Mouse (Mus musculus) embryonic facial prominence, embryonic 11.5 days (tissue): ENCODE measurements around the gene Olfr1271. TPM values are rescaled to one million over a fixed set of nuclear protein-coding genes. Genes with fewer than 3 reads are reported as not detected.
"Not testable (repeated sequence)": the region's sequence is repeated elsewhere in the genome, so short reads cannot be mapped to it uniquely, and the experiment has no call there.

Experiments
- ATAC-seq: fragments of 200-750 bp; cut with Nextera tagmentation; replicated peaks from 2 replicates; pipeline ENCODE4 v1.8.0; 2017; ENCODE audit warnings: low read depth; ENCODE audit not compliant: insufficient number of reproducible peaks, low FRiP score, low TSS enrichment
- DNase-seq: peaks from one replicate; pipeline ENCODE4 v3.0.0-alpha.2; 2015; ENCODE audit warnings: low spot score
- H3K27ac ChIP-seq: fragments of 300-500 bp; sonication (generic); replicated peaks from 2 replicates; pipeline ENCODE4 v1.5.1; 2014; ENCODE audit warnings: mild to moderate bottlenecking, low read depth, low read length, control low read depth
- H3K27me3 ChIP-seq: fragments of 300-500 bp; sonication (generic); 2 replicates; pipeline ENCODE4 v1.6.1; 2014; ENCODE audit warnings: mild to moderate bottlenecking, low read length, moderate library complexity, mixed read lengths; ENCODE audit not compliant: control insufficient read depth, insufficient read depth
- H3K36me3 ChIP-seq: fragments of 300-500 bp; sonication (generic); replicated peaks from 2 replicates; pipeline ENCODE4 v1.6.1; 2014; ENCODE audit warnings: low read depth, mild to moderate bottlenecking, low read length, moderate library complexity, mixed read lengths; ENCODE audit not compliant: control insufficient read depth, insufficient read depth
- H3K4me1 ChIP-seq: fragments of 300-500 bp; sonication (generic); 2 replicates; pipeline ENCODE4 v1.6.1; 2014; ENCODE audit warnings: low read length, mixed read lengths; ENCODE audit not compliant: control insufficient read depth, insufficient read depth
- H3K4me2 ChIP-seq: fragments of 300-500 bp; sonication (generic); 2 replicates; pipeline ENCODE4 v1.6.1; 2014; ENCODE audit warnings: low read depth, mild to moderate bottlenecking, control low read depth, low read length, moderate library complexity
- H3K4me3 ChIP-seq: fragments of 300-500 bp; sonication (generic); 2 replicates; pipeline ENCODE4 v1.5.1; 2014; ENCODE audit warnings: low read depth, low read length, control low read depth
- H3K9ac ChIP-seq: fragments of 300-500 bp; sonication (generic); replicated peaks from 2 replicates; pipeline ENCODE4 v1.6.1; 2014; ENCODE audit warnings: mild to moderate bottlenecking, control low read depth, low read length
- H3K9me3 ChIP-seq: fragments of 300-500 bp; sonication (generic); replicated peaks from 2 replicates; pipeline ENCODE4 v1.6.1; 2016; ENCODE audit warnings: mild to moderate bottlenecking, low read length, inconsistent platforms, mixed read lengths; ENCODE audit not compliant: control insufficient read depth
- whole genome bisulfite sequencing: fragments of 180-500 bp; shearing (Covaris S2); extraction: QIAGEN DNeasy Blood & Tissue Kit; methylation state at CpG from one replicate; pipeline ENCODE4 v1.1.7; 2014; 5-methylcytosine and 5-hydroxymethylcytosine counted together
- polyA plus RNA-seq: library from polyadenylated mRNA; unstranded; fragments of >200 nt; fragmentation: Nextera tagmentation; extraction: Ambion mirVana; gene quantifications from 2 replicates; pipeline ENCODE4 v1.2.1, GENCODE M21; 2014

Olfr1271 gene
- not detected in 2 replicates for polyA plus RNA-seq

DNA sequence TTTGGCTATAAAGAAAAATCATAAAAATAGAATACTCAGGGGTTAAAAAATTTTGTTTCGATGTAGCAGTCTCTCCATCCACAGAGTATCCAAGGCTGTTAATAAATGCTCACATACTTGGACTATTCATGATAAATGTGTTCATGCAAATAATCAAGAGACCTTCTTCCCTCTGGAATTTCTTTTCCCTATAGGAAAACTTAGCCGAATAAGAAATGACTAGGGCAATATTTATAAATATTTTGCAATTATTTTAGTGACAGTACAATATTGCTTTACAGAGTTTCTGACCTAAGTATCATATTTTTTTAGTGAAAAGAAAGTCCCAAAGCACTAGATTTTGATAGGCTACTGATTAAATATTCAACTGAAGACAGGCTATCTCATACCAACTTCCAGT lies at the start of gene Olfr1271:
TSS of gene Olfr1271 (minus strand) at position 101 of the 400 bp plus-strand sequence.
- ATAC-seq (no peak), DNase-seq (no peak)
- H3K9ac ChIP-seq: no peak within 1 kb of the TSS
- no peaks in the 10 kb centered on the region for H3K36me3 ChIP-seq
- H3K4me1 ChIP-seq: no peaks in the 10 kb centered on the region
- H3K27ac ChIP-seq: no peak within 1 kb of the TSS
- no peaks in the 10 kb centered on the region for H3K9me3 ChIP-seq
- H3K27me3 ChIP-seq: no peaks in the 10 kb centered on the region
- 91% methylated on average over 2 of the region's 2 CpGs for WGBS
- H3K4me2 ChIP-seq: no peak within 1 kb of the TSS
- H3K4me3 ChIP-seq: no peak within 1 kb of the TSS

DNA sequence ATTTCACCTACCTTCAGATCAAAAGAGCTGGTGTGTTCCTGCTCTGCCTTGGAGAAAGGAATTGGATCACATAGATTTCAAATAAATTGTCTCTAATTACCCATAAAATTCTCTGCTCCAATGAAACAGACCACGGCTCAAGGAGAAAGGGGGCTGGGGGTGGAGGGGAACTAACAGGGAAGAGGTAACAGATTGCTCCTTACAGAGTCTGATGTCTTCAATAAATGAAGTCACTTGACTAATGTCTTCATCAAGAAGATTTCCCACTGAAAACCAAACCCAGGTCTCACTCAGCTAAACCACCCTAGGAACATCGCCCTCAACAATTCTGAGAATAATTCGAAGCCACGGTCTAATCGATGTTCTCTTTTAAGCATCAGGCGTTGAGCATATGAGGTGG lies 21.9 kb upstream of the Olfr1271 start, which contains the start of gene Olfr1272:
TSS of gene Olfr1272 (minus strand) at position 101 of the 400 bp plus-strand sequence.
- H3K36me3 ChIP-seq: no peaks in the 10 kb centered on the region
- H3K4me1 ChIP-seq: no peaks in the 10 kb centered on the region
- no peak within 1 kb of the TSS for H3K27ac ChIP-seq
- H3K27me3 ChIP-seq: no peaks in the 10 kb centered on the region
- no peak for DNase-seq
- H3K9me3 ChIP-seq: no peaks in the 10 kb centered on the region
- H3K4me3 ChIP-seq: no peak within 1 kb of the TSS
- H3K4me2 ChIP-seq: no peak within 1 kb of the TSS
- no peak for ATAC-seq
- no peak within 1 kb of the TSS for H3K9ac ChIP-seq
- 89% methylated on average over 6 of the region's 6 CpGs for WGBS

DNA sequence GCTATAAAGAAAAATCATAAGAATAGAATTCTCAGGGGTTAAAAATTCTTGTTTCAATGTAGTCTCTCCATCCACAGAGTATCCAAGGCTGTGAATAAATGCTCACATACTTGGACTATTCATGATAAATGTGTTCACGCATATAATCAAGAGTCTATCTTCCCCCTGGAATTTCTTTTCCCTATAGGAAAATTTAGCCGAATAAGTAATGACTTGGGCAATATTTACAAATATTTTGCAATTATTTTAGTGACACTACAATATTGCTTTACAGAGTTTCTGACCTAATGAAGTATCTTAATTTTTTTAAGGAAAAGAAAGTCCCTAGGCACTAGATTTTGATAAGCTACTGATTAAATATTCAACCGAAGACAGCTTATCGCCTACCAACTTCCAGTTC lies 13.3 kb downstream of the Olfr1271 start, which contains the start of gene Olfr142:
TSS of gene Olfr142 (minus strand) at position 101 of the 400 bp plus-strand sequence.
- H3K4me2 ChIP-seq: no peak within 1 kb of the TSS
- no peaks in the 10 kb centered on the region for H3K4me1 ChIP-seq
- H3K9ac ChIP-seq: no peak within 1 kb of the TSS
- ATAC-seq (no peak), DNase-seq (no peak)
- no peaks in the 10 kb centered on the region for H3K9me3 ChIP-seq
- 90% methylated on average over 4 of the region's 4 CpGs for WGBS
- no peaks in the 10 kb centered on the region for H3K27me3 ChIP-seq
- no peak within 1 kb of the TSS for H3K27ac ChIP-seq
- H3K4me3 ChIP-seq: no peak within 1 kb of the TSS
- no peaks in the 10 kb centered on the region for H3K36me3 ChIP-seq

DNA sequence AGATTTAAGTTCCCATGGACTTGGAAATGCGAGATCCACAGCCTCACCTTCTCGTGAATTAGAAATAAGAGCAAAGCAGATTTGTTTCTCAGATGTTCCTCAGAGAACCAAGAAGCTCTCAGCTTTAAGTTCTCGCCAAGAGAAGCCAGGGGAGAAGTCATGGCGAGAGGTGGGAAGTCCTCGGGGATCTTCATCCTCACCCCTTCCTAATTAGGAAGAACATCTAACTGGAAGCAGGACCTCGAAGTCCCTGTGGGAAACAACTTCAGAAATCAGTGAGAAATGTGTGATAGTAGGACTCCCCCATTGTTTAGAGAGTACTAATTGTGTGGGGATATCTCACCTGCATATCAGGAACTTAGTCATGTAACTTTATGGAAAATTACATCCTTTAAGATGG lies 46.4 kb downstream of the Olfr1271 start, which contains the start of gene Olfr1506:
TSS of gene Olfr1506 (minus strand) at position 101 of the 400 bp plus-strand sequence.
- no CpG with 5 or more reads among the region's 6 CpGs for WGBS
- H3K27me3 ChIP-seq, H3K9me3 ChIP-seq, H3K9ac ChIP-seq, H3K4me2 ChIP-seq, H3K4me1 ChIP-seq, H3K36me3 ChIP-seq, DNase-seq, ATAC-seq, H3K27ac ChIP-seq, H3K4me3 ChIP-seq: not testable (repeated sequence)

Other genes with a start within 250 kb of the Olfr1271 start
- gene Olfr1264, start 245.5 kb downstream of the Olfr1271 start, polyA plus RNA-seq: not detected in 2 replicates
- gene Olfr1265, start 235.7 kb downstream of the Olfr1271 start, polyA plus RNA-seq: not detected in 2 replicates
- gene Olfr140, start 207.4 kb downstream of the Olfr1271 start, polyA plus RNA-seq: not detected in 2 replicates
- gene Olfr1269, start 149.6 kb downstream of the Olfr1271 start, polyA plus RNA-seq: not detected in 2 replicates
- gene Olfr32, start 128.7 kb downstream of the Olfr1271 start, polyA plus RNA-seq: 0.08 TPM in 1 of 2 replicates, not detected in the other
- gene Olfr1270, start 117.9 kb downstream of the Olfr1271 start, polyA plus RNA-seq: 0.07 TPM in 1 of 2 replicates, not detected in the other
- not detected in 2 replicates for gene Olfr1506, start 46.5 kb downstream of the Olfr1271 start, polyA plus RNA-seq
- not detected in 2 replicates for gene Olfr142, start 13.4 kb downstream of the Olfr1271 start, polyA plus RNA-seq
- gene Olfr1272, start 21.8 kb upstream of the Olfr1271 start, polyA plus RNA-seq: not detected in 2 replicates
- not detected in 2 replicates for gene Gm13769, start 51.2 kb upstream of the Olfr1271 start, polyA plus RNA-seq
- not detected in 2 replicates for gene Olfr1274-ps, start 127.7 kb upstream of the Olfr1271 start, polyA plus RNA-seq